Mouse (Mus musculus): ENCODE data around the gene Ptprt. TPM values are rescaled to one million over a fixed set of nuclear protein-coding genes. Genes with fewer than 3 reads are reported as not detected.
A peak's percentile ranks its signal among the peaks of the same experiment; 100 is the strongest.

Gene Ptprt
- polyA plus RNA-seq, 1 experiment from 2014 or later: 4.0 TPM

- Histone ChIP-seq H3K36me3 (ENCODE audit: insufficient read depth, low read length) (no peaks in the 10 kb centered on the region), H3K27me3 (ENCODE audit: insufficient read depth, low read length) (no peaks in the 10 kb centered on the region), H3K27ac (no peak overlapping the region), H3K9ac (ENCODE audit: low read depth, low read length) (no peak overlapping the region), H3K9me3 (replicated peaks; ENCODE audit: low read length) (no peaks in the 10 kb centered on the region), H3K4me1 (replicated peaks; ENCODE audit: insufficient read depth, low read length) (no peaks in the 10 kb centered on the region), H3K4me3 (replicated peaks; ENCODE audit: low read depth, low read length) (no peak overlapping the region), H3K4me2 (ENCODE audit: low read length) (no peak overlapping the region)
- DNase-seq (ENCODE audit: low spot score): no peak
- 88% methylated on average over 3 of the region's 3 CpGs for WGBS
- ATAC-seq (replicated peaks; ENCODE audit: low FRiP score, low read depth): no peak
- TF ChIP-seq CTCF (IDR thresholded peaks at IDR 0.05; ENCODE audit: low read depth): no peak
These were observed 1004.3 kb downstream of the Ptprt start for GRCm38 (mm10) chr2:161656632-161657031.

GRCm38 (mm10) chr2:161640805-161641204 lies 1020.1 kb downstream of the Ptprt start:
- H3K36me3 ChIP-seq (ENCODE audit: insufficient read depth, low read length): no peaks in the 10 kb centered on the region
- no peaks in the 10 kb centered on the region for H3K9me3 ChIP-seq (replicated peaks; ENCODE audit: low read length)
- peak; percentile 42; the same call in 1 of the 2 replicates for TF ChIP-seq CTCF (IDR thresholded peaks at IDR 0.05; ENCODE audit: low read depth)
- DNase-seq (ENCODE audit: low spot score) (no peak), ATAC-seq (replicated peaks; ENCODE audit: low FRiP score, low read depth) (no peak)
- H3K4me3 ChIP-seq (replicated peaks; ENCODE audit: low read depth, low read length): no peak overlapping the region
- H3K9ac ChIP-seq (ENCODE audit: low read depth, low read length): no peak overlapping the region
- H3K4me2 ChIP-seq (ENCODE audit: low read length): no peak overlapping the region
- no peaks in the 10 kb centered on the region for H3K4me1 ChIP-seq (replicated peaks; ENCODE audit: insufficient read depth, low read length)
- WGBS: 90% methylated on average over 2 of the region's 2 CpGs
- H3K27ac ChIP-seq: no peak overlapping the region
- no peaks in the 10 kb centered on the region for H3K27me3 ChIP-seq (ENCODE audit: insufficient read depth, low read length)

- no peak for TF ChIP-seq CTCF (IDR thresholded peaks at IDR 0.05; ENCODE audit: low read depth)
- H3K4me2 ChIP-seq (ENCODE audit: low read length): no peak overlapping the region
- 93% methylated on average over 2 of the region's 2 CpGs for whole genome bisulfite sequencing
- H3K9me3 ChIP-seq (replicated peaks; ENCODE audit: low read length): no peaks in the 10 kb centered on the region
- no peak overlapping the region for H3K4me3 ChIP-seq (replicated peaks; ENCODE audit: low read depth, low read length)
- H3K9ac ChIP-seq (ENCODE audit: low read depth, low read length): no peak overlapping the region
- H3K27ac ChIP-seq: no peak overlapping the region
- no peaks in the 10 kb centered on the region for H3K4me1 ChIP-seq (replicated peaks; ENCODE audit: insufficient read depth, low read length)
- H3K36me3 ChIP-seq (ENCODE audit: insufficient read depth, low read length): no peaks in the 10 kb centered on the region
- ATAC-seq (replicated peaks; ENCODE audit: low FRiP score, low read depth): no peak
- DNase-seq (ENCODE audit: low spot score): no peak
- no peaks in the 10 kb centered on the region for H3K27me3 ChIP-seq (ENCODE audit: insufficient read depth, low read length)
These were observed 1026.9 kb downstream of the Ptprt start for GRCm38 (mm10) chr2:161634084-161634483.

- no peak overlapping the region for H3K9ac ChIP-seq (ENCODE audit: low read depth, low read length)
- no peak overlapping the region for H3K27ac ChIP-seq
- no peak overlapping the region for H3K4me3 ChIP-seq (replicated peaks; ENCODE audit: low read depth, low read length)
- no peak overlapping the region for H3K4me2 ChIP-seq (ENCODE audit: low read length)
- no peaks in the 10 kb centered on the region for H3K36me3 ChIP-seq (ENCODE audit: insufficient read depth, low read length)
- ATAC-seq (replicated peaks; ENCODE audit: low FRiP score, low read depth): no peak
- TF ChIP-seq CTCF (IDR thresholded peaks at IDR 0.05; ENCODE audit: low read depth): no peak
- DNase-seq (ENCODE audit: low spot score): no peak
- 65% methylated on average over 1 of the region's 1 CpGs for WGBS
- H3K9me3 ChIP-seq (replicated peaks; ENCODE audit: low read length): no peaks in the 10 kb centered on the region
- H3K4me1 ChIP-seq (replicated peaks; ENCODE audit: insufficient read depth, low read length): no peaks in the 10 kb centered on the region
- H3K27me3 ChIP-seq (ENCODE audit: insufficient read depth, low read length): no peaks in the 10 kb centered on the region
These were observed 1035.1 kb downstream of the Ptprt start for GRCm38 (mm10) chr2:161625896-161626295.

GRCm38 (mm10) chr2:161608401-161608800 lies 1052.5 kb downstream of the Ptprt start:
- ATAC-seq (replicated peaks; ENCODE audit: low FRiP score, low read depth): no peak
- no peaks in the 10 kb centered on the region for H3K4me1 ChIP-seq (replicated peaks; ENCODE audit: insufficient read depth, low read length)
- H3K4me3 ChIP-seq (replicated peaks; ENCODE audit: low read depth, low read length): no peak overlapping the region
- 78% methylated on average over 4 of the region's 4 CpGs for WGBS
- no peaks in the 10 kb centered on the region for H3K27me3 ChIP-seq (ENCODE audit: insufficient read depth, low read length)
- no peak overlapping the region for H3K9ac ChIP-seq (ENCODE audit: low read depth, low read length)
- no peak for TF ChIP-seq CTCF (IDR thresholded peaks at IDR 0.05; ENCODE audit: low read depth)
- H3K4me2 ChIP-seq (ENCODE audit: low read length): no peak overlapping the region
- H3K9me3 ChIP-seq (replicated peaks; ENCODE audit: low read length): no peaks in the 10 kb centered on the region
- DNase-seq (ENCODE audit: low spot score): no peak
- no peaks in the 10 kb centered on the region for H3K36me3 ChIP-seq (ENCODE audit: insufficient read depth, low read length)
- no peak overlapping the region for H3K27ac ChIP-seq

GRCm38 (mm10) chr2:161607372-161607771 lies 1053.6 kb downstream of the Ptprt start:
- DNase-seq (ENCODE audit: low spot score) (no peak), ATAC-seq (replicated peaks; ENCODE audit: low FRiP score, low read depth) (no peak)
- H3K27me3 ChIP-seq (ENCODE audit: insufficient read depth, low read length): no peaks in the 10 kb centered on the region
- no peak for TF ChIP-seq CTCF (IDR thresholded peaks at IDR 0.05; ENCODE audit: low read depth)
- no peaks in the 10 kb centered on the region for H3K4me1 ChIP-seq (replicated peaks; ENCODE audit: insufficient read depth, low read length)
- WGBS: 70% methylated on average over 4 of the region's 4 CpGs
- H3K9ac ChIP-seq (ENCODE audit: low read depth, low read length): no peak overlapping the region
- H3K36me3 ChIP-seq (ENCODE audit: insufficient read depth, low read length): no peaks in the 10 kb centered on the region
- no peak overlapping the region for H3K27ac ChIP-seq
- H3K4me3 ChIP-seq (replicated peaks; ENCODE audit: low read depth, low read length): no peak overlapping the region
- H3K9me3 ChIP-seq (replicated peaks; ENCODE audit: low read length): no peaks in the 10 kb centered on the region
- no peak overlapping the region for H3K4me2 ChIP-seq (ENCODE audit: low read length)

- no peak for ATAC-seq (replicated peaks; ENCODE audit: low FRiP score, low read depth)
These were observed 1060.6 kb downstream of the Ptprt start for GRCm38 (mm10) chr2:161600206-161600808.

More at GRCm38 (mm10) chr2:161600206-161600808, 1060.6 kb downstream of the Ptprt start:
- Histone ChIP-seq H3K27ac (no peak overlapping the region), H3K4me1 (replicated peaks; ENCODE audit: insufficient read depth, low read length) (no peaks in the 10 kb centered on the region), H3K36me3 (ENCODE audit: insufficient read depth, low read length) (no peaks in the 10 kb centered on the region), H3K27me3 (ENCODE audit: insufficient read depth, low read length) (no peaks in the 10 kb centered on the region), H3K4me3 (replicated peaks; ENCODE audit: low read depth, low read length) (no peak overlapping the region), H3K9me3 (replicated peaks; ENCODE audit: low read length) (no peaks in the 10 kb centered on the region), H3K4me2 (ENCODE audit: low read length) (no peak overlapping the region), H3K9ac (ENCODE audit: low read depth, low read length) (no peak overlapping the region)
- 43% methylated on average over 6 of the region's 6 CpGs for WGBS
- no peak for DNase-seq (ENCODE audit: low spot score)
- TF ChIP-seq CTCF (IDR thresholded peaks at IDR 0.05; ENCODE audit: low read depth): no peak
